Mouse (Mus musculus) CH12.LX (cell line): ENCODE results near the gene Alk. TPM values are rescaled to one million over a fixed set of nuclear protein-coding genes. Genes with fewer than 3 reads are reported as not detected.

Experiments used
- DNase-seq: peaks from one replicate; pipeline ENCODE4 v3.0.0-alpha.2; 2013; ENCODE audit errors: extremely low read depth
- H3K27ac ChIP-seq: 2 replicates; pipeline ENCODE4 v1.5.1; 2012; ENCODE audit warnings: low read depth, mild to moderate bottlenecking, control low read depth, moderate library complexity; ENCODE audit not compliant: insufficient read depth
- H3K27me3 ChIP-seq: replicated peaks from 2 replicates; pipeline ENCODE3; 2012; ENCODE audit warnings: inconsistent platforms
- H3K36me3 ChIP-seq, 2 experiments: replicated peaks in 1 of 2; 2 replicates each; pipeline versions ENCODE3 to v1.6.1; 2012; ENCODE audit warnings: inconsistent platforms in 1 of 2, low read length in 1 of 2, mild to moderate bottlenecking in 1 of 2, mixed read lengths in 1 of 2, moderate library complexity in 1 of 2; ENCODE audit not compliant: control insufficient read depth in 1 of 2, insufficient read depth in 1 of 2
- H3K4me1 ChIP-seq, 2 experiments: 2 replicates each; pipeline ENCODE4 v1.6.1; 2012; ENCODE audit warnings: inconsistent platforms in 1 of 2, moderate library complexity in 1 of 2; ENCODE audit not compliant: insufficient read depth in 2 of 2, control insufficient read depth in 1 of 2
- H3K4me2 ChIP-seq: 2 replicates; pipeline ENCODE4 v1.6.1; 2012; ENCODE audit warnings: low read depth, mild to moderate bottlenecking, control low read depth; ENCODE audit not compliant: poor library complexity, insufficient read depth, severe bottlenecking
- H3K4me3 ChIP-seq, 3 experiments: fragments of 150-350 bp in 1 of 3; sonication (generic) in 1 of 3; replicated peaks in 1 of 3; 2 replicates each; pipeline versions ENCODE3 to v1.5.1; 2011 to 2012; ENCODE audit warnings: low read depth in 2 of 3, low read length in 2 of 3, mild to moderate bottlenecking in 2 of 3, moderate library complexity in 2 of 3, control low read depth in 1 of 3, improper control_type of control experiment in 1 of 3, inconsistent platforms in 1 of 3, mixed read lengths in 1 of 3; ENCODE audit not compliant: poor library complexity in 1 of 3
- H3K79me2 ChIP-seq: replicated peaks from 2 replicates; pipeline ENCODE4 v1.6.1; 2012; ENCODE audit warnings: mild to moderate bottlenecking, moderate library complexity; ENCODE audit not compliant: control insufficient read depth, poor library complexity, insufficient read depth, severe bottlenecking; ENCODE audit errors: extremely low read depth
- H3K9ac ChIP-seq: 2 replicates; pipeline ENCODE4 v1.6.1; 2012; ENCODE audit warnings: low read depth, mild to moderate bottlenecking, control low read depth, moderate library complexity; ENCODE audit not compliant: insufficient read depth
- H3K9me3 ChIP-seq: replicated peaks from 2 replicates; pipeline ENCODE3; 2012; ENCODE audit warnings: low read length, inconsistent platforms, mixed read lengths
- CHD1 ChIP-seq: IDR thresholded peaks from 2 replicates; pipeline ENCODE4 v1.6.1; 2012; ENCODE audit warnings: low read depth, low read length, improper control_type of control experiment, inconsistent platforms
- CHD2 ChIP-seq: IDR thresholded peaks from 2 replicates; pipeline ENCODE4 v1.6.1; 2011; ENCODE audit warnings: low read length, improper control_type of control experiment
- E2F4 ChIP-seq: IDR thresholded peaks from 2 replicates; pipeline ENCODE4 v1.6.1; 2011; ENCODE audit warnings: low read depth, low read length, improper control_type of control experiment; ENCODE audit not compliant: insufficient replicate concordance
- ELF1 ChIP-seq: IDR thresholded peaks from 2 replicates; pipeline ENCODE4 v1.6.1; 2014; ENCODE audit warnings: low read depth, mild to moderate bottlenecking, inconsistent platforms, low read length, improper control_type of control experiment
- GABPA ChIP-seq: IDR thresholded peaks from 2 replicates; pipeline ENCODE4 v1.6.1; 2012; ENCODE audit warnings: low read depth, low read length, improper control_type of control experiment, inconsistent platforms; ENCODE audit not compliant: insufficient replicate concordance
- HCFC1 ChIP-seq: IDR thresholded peaks from 2 replicates; pipeline ENCODE4 v1.6.1; 2012; ENCODE audit warnings: low read depth, mild to moderate bottlenecking, inconsistent platforms, low read length, improper control_type of control experiment
- IRF4 ChIP-seq: IDR thresholded peaks from 2 replicates; pipeline ENCODE4 v1.6.1; 2014; ENCODE audit warnings: low read depth, mild to moderate bottlenecking, inconsistent platforms, low read length, improper control_type of control experiment
- MAX ChIP-seq: IDR thresholded peaks from 2 replicates; pipeline ENCODE4 v1.6.1; 2011; ENCODE audit warnings: low read length, improper control_type of control experiment
- MAZ ChIP-seq: IDR thresholded peaks from 2 replicates; pipeline ENCODE4 v1.6.1; 2012; ENCODE audit warnings: low read depth, mild to moderate bottlenecking, inconsistent platforms, low read length, improper control_type of control experiment, moderate library complexity
- MXI1 ChIP-seq: IDR thresholded peaks from 2 replicates; pipeline ENCODE4 v1.6.1; 2011; ENCODE audit warnings: mild to moderate bottlenecking, low read depth, low read length, improper control_type of control experiment
- MYC ChIP-seq: IDR thresholded peaks from 2 replicates; pipeline ENCODE4 v1.6.1; 2011; ENCODE audit warnings: low read depth, mild to moderate bottlenecking, improper control_type of control experiment, low read length
- NRF1 ChIP-seq: IDR thresholded peaks from 2 replicates; pipeline ENCODE4 v1.6.1; 2014; ENCODE audit warnings: low read depth, mild to moderate bottlenecking, inconsistent platforms, low read length, improper control_type of control experiment, moderate library complexity
- PAX5 ChIP-seq: IDR thresholded peaks from 2 replicates; pipeline ENCODE4 v1.6.1; 2012; ENCODE audit warnings: low read length, inconsistent platforms, mixed read lengths
- POLR2A ChIP-seq: IDR thresholded peaks from 2 replicates; pipeline ENCODE4 v1.6.1; 2011; ENCODE audit warnings: low read depth, mild to moderate bottlenecking, improper control_type of control experiment, low read length
- SIN3A ChIP-seq: IDR thresholded peaks from 2 replicates; pipeline ENCODE4 v1.6.1; 2012; ENCODE audit warnings: low read length, improper control_type of control experiment, inconsistent platforms
- SMC3 ChIP-seq: IDR thresholded peaks from 2 replicates; pipeline ENCODE4 v1.6.1; 2011; ENCODE audit warnings: low read depth, low read length, improper control_type of control experiment
- TBP ChIP-seq: conservative IDR thresholded peaks from 2 replicates; pipeline ENCODE4 v1.6.1; 2011; ENCODE audit warnings: low read depth, low read length, improper control_type of control experiment
- TCF12 ChIP-seq: IDR thresholded peaks from 2 replicates; pipeline ENCODE4 v1.6.1; 2014; ENCODE audit warnings: low read depth, mild to moderate bottlenecking, inconsistent platforms, low read length, improper control_type of control experiment
- UBTF ChIP-seq: IDR thresholded peaks from 2 replicates; pipeline ENCODE4 v1.6.1; 2012; ENCODE audit warnings: low read depth, mild to moderate bottlenecking, inconsistent platforms, low read length, improper control_type of control experiment, moderate library complexity
- USF2 ChIP-seq: conservative IDR thresholded peaks from 2 replicates; pipeline ENCODE4 v1.6.1; 2011; ENCODE audit warnings: low read depth, low read length, improper control_type of control experiment
- ZC3H11A ChIP-seq: IDR thresholded peaks from 2 replicates; pipeline ENCODE4 v1.6.1; 2012; ENCODE audit warnings: low read depth, mild to moderate bottlenecking, inconsistent platforms, low read length, improper control_type of control experiment
- ZMIZ1 ChIP-seq: IDR thresholded peaks from 2 replicates; pipeline ENCODE4 v1.6.1; 2012; ENCODE audit warnings: low read depth, mild to moderate bottlenecking, inconsistent platforms, low read length, improper control_type of control experiment
- ZNF384 ChIP-seq: IDR thresholded peaks from 2 replicates; pipeline ENCODE4 v1.6.1; 2012; ENCODE audit warnings: low read depth, low read length, improper control_type of control experiment, inconsistent platforms
- dilution Hi-C: fragments of 300-500 bp; cut with MboI; formaldehyde crosslinking; loops from 2 replicates; pipeline ENCODE4 v1.14.3; 2020; ENCODE audit warnings: low sequenced_read_pairs; ENCODE audit not compliant: extremely low pct_unique_long_range_greater_than_20kb, extremely low pct_ligation_motif_present
- in situ Hi-C: fragments of 300-500 bp; cut with MboI; formaldehyde crosslinking; loops from 3 replicates; pipeline ENCODE4 v1.14.3; 2019; ENCODE audit warnings: low sequenced_read_pairs, low pct_ligation_motif_present, low pct_unique_long_range_greater_than_20kb, mixed read lengths
- polyA plus RNA-seq: library from polyadenylated mRNA; unstranded; fragments of >175 nt; gene quantifications from 2 replicates; pipeline ENCODE4 v1.2.1, GENCODE M21; 2012; ENCODE audit warnings: low read depth; ENCODE audit not compliant: insufficient read length
- total RNA-seq, 2 experiments: library from RNA; depleted of rRNA; stranded (reverse); fragments of 300-350 nt in 1 of 2; fragments of >200 nt in 1 of 2; gene quantifications; 2 replicates each; pipeline ENCODE4 v1.2.3; 2012 to 2014

The Alk gene
- total and polyA plus RNA-seq, 3 experiments, result 0.38 to 0.63 (median 0.44) TPM

DNA sequence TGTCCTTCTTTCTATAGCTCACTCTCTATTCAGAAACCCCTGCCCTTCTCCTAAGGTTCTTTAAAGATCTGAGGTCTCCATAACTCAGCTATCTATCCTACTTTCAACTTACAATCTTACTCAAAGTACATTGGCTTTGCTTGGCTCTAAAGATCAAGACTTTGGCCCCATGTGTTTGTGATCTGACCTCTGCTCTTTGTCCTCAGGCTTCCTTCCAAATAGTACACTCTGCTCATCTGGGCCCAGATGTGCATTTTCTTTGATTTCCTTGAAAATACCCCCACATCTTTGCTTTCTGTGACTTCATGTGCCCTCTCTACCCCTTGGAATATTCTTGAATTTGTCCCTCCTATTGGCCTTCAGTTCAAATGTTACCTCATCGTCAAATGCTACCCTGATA lies 417.4 kb downstream of the Alk start:
- Histone ChIP-seq H3K9ac (no peak overlapping the region), H3K4me3 (no peak overlapping the region), H3K27me3 (no peaks in the 10 kb centered on the region), H3K79me2 (peaks cover 2% of the 10 kb centered on the region; the same call in 1 of the 2 replicates), H3K4me2 (no peak overlapping the region), H3K9me3 (no peaks in the 10 kb centered on the region), H3K4me1 (peaks cover 0 to 11% of the 10 kb centered on the region in 2 experiments; a peak in 2 of 4 replicates), H3K36me3 (peaks cover 6 to 49% of the 10 kb centered on the region in 2 experiments)
- in situ Hi-C loops, result no loop called here
- no peak for DNase-seq
- TF ChIP-seq MAX (no peak), IRF4 (no peak), UBTF (no peak), SIN3A (no peak), TBP (no peak), TCF12 (no peak), HCFC1 (no peak), MYC (no peak), CHD2 (no peak)
- TF ChIP-seq, all 38 proteins: peak for 0
- dilution Hi-C loops, result no loop called here
- no peak overlapping the region for H3K27ac ChIP-seq

DNA sequence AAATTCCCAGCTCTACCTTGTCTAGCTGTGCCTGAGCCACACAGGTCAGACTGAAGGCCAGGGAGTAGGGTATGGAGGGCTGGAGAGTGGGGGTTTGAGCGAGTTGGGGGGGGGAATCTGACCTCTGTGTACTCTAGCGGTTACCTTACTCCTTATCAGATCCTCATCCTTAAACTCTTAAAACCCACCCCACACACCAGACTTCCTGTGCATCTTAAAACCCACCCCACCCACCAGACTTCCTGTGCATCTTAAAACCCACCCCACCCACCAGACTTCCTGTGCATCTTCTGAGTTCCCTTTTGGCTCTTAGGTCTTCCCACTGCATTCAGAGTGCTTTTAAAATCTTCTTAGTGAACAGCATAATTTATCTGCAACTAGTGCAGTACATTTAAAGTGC lies 422.0 kb downstream of the Alk start:
- H3K36me3 ChIP-seq, result peaks cover 6 to 19% of the 10 kb centered on the region in 2 experiments
- H3K9me3 ChIP-seq, result no peaks in the 10 kb centered on the region
- dilution Hi-C loops (no loop called here), in situ Hi-C loops (no loop called here)
- no peak for TF ChIP-seq GABPA
- no peak for TF ChIP-seq CHD1
- no peak for TF ChIP-seq PAX5
- TF ChIP-seq ZNF384, result no peak
- no peak for TF ChIP-seq MYC
- no peak for TF ChIP-seq MXI1
- peak; percentile 79 for TF ChIP-seq TBP
- peak; percentile 79 for TF ChIP-seq ELF1
- peak; percentile 58; the same call in 1 of the 2 replicates for TF ChIP-seq SIN3A
- TF ChIP-seq MAZ, result no peak
- no peak for TF ChIP-seq ZMIZ1
- TF ChIP-seq SMC3, result no peak
- TF ChIP-seq E2F4, result no peak
- TF ChIP-seq POLR2A, result peak; percentile 65
- TF ChIP-seq USF2, result no peak
- no peak for TF ChIP-seq NRF1
- no peak; the same call in 1 of the 2 replicates for TF ChIP-seq TCF12
- peak; percentile 90 for TF ChIP-seq HCFC1
- TF ChIP-seq ZC3H11A, result no peak
- peak overlapping the region; percentile 40; the same call in 1 of the 2 replicates for H3K27ac ChIP-seq
- peak overlapping the region; percentile 62 for H3K4me2 ChIP-seq
- H3K27me3 ChIP-seq, result no peaks in the 10 kb centered on the region
- H3K4me3 ChIP-seq, result peak overlapping the region; percentile 62 to 73 (median 67)
- peaks cover 14% of the 10 kb centered on the region for H3K79me2 ChIP-seq
- peak; percentile 58 for DNase-seq
- H3K9ac ChIP-seq, result peak overlapping the region; percentile 75
- peaks cover 6 to 43% of the 10 kb centered on the region in 2 experiments for H3K4me1 ChIP-seq
